Mouse (Mus musculus): ENCODE measurements at regions not wholly inside any gene's neighbourhood (a gene's known extent, or its start where the extent isn't known, plus 50 kb on each side); places are given as distances from the start of the nearest gene placed in this dataset.

GRCm38 (mm10) chr13:93243076-93243475 is 50.9 kb upstream of the Tent2 start:
- in situ Hi-C loops (cut with MboI; ENCODE audit: low pct_unique_long_range_greater_than_20kb in 1 of 2, low sequenced_read_pairs in 2 of 2, unreplicated experiment in 1 of 2), result loop anchor here in 1 of 2 experiments (25.0 kb wide), 2 partner anchors 256 to 481 kb away; no protein-coding TSS in a partner anchor

- in situ Hi-C loops (cut with MboI; ENCODE audit: low pct_unique_long_range_greater_than_20kb in 1 of 2, low sequenced_read_pairs in 2 of 2, unreplicated experiment in 1 of 2), result loop anchor here in 1 of 2 experiments (25.0 kb wide), 2 partner anchors 261 to 486 kb away; no protein-coding TSS in a partner anchor
Observed at GRCm38 (mm10) chr13:93248711-93249110, 50.7 kb upstream of the Homer1 start.
